Mouse (Mus musculus) induced T-regulatory cell, adult 2 months (primary cell): ENCODE measurements at regions not wholly inside any gene's neighbourhood (a gene's known extent, or its start where the extent isn't known, plus 50 kb on each side); places are given as distances from the start of the nearest gene placed in this dataset.

Experiments
- DNase-seq: peaks from one replicate; pipeline ENCODE4 v3.0.0-alpha.2; 2012; ENCODE audit warnings: low read depth

DNA sequence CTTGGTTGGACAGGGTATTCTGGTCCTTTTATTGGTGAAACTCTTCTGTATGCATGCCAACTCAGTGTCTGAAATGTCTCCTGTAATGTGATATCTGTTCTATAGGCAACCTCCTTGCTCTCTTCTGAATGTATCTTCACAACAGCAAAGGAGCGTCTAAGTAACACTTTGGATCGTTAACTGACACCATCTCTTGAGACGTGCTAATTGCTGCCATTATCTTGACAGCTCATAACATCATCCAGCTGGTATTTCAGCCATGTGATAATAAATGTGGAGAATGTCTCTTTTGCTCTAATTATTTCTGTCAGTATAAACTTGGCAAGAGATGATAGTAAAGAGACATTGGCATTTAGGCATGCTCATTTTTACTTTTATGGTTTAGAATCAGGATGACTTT lies 68.8 kb upstream of the Col8a1 start:
- DNase-seq: no peak

GRCm38 (mm10) chr16:57845416-57845815 lies 90.9 kb upstream of the Col8a1 start:
- no peak for DNase-seq

DNA sequence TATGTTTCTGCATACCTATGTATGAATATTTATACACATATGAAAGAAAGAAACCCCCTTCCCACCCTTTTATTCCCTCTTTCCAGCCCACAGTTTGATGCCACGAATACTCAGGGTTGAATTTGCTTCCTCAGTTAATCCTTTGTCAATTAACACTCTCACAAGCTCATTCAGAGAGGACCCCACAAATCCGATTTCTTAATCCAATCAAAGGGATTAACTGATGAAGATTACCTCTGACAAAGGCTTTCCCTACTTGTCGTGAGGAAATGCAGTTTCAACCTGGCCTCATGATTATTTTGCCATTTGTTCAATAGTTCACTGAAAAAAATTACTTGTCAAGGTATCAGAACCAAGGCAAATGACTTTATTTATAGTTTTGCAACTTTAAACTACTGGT lies 91.8 kb upstream of the Col8a1 start:
- DNase-seq: no peak

DNA sequence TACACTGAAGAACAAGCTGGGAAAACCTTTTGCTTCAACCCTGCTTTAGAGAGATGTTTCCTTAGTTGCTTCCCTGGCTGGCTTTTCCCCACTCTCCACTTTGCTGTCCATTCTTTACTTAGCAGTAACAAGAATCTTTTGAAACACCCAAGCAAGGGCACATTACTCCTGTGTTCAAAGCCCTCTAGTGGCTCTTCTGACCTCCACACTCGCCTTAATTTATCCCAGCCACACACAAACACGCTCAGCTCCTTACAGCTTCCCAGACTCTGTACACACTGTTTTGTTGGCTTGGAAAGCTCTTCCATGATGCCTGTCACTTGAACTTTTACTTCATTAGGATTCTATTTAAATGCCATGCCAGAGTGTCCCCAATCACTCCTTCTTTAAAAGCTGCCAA lies 97.3 kb upstream of the Col8a1 start:
- no peak for DNase-seq

DNA sequence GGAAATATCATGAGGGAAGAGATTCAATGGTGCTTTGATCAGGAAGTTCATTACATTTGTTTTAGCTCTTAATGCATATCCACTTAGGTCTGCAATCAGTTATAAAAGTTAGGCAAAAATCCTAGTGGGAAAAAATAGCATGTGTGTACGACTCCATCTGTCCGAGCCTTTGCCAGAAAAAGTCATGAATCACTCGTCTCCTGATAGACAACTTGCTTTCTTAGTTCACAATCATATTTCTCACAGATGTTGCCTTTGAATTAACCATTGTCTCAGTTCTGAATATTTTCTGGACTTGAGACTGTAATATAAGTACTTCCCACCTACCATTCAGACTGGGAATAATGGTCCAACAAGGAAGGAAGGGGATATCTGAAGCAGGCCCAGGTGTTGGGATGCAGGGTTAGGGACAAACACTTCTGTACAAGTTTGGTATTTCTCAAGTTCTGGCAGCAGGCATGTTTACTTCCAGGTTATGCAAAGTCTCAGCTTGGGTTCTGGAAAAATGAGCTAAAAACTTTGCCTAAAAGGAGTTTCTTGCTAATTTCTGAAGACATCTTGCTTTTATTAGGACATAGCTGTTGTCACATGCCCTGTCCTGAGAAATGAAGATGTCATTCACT lies 98.4 kb upstream of the Col8a1 start:
- DNase-seq: no peak

DNA sequence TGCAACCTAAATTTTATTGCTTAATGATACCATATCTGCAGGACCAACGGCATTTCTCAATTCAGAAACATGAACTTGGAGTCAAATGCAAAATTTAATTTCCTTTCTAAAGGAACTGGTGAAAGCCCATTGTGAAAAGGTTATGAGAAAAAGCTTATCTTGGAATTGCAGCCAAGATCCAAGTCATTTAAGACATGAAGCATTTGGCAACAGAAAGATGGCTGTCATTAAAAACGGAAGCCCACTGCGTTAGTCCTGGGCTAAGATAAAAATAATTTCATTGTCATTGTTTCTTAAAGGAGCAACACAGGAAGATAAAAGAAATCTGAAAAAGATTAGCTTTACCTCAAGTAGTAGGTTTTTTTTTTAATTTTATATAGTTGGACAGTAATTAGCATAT lies 99.2 kb upstream of the Col8a1 start:
- no peak for DNase-seq

- DNase-seq: no peak
Measured at GRCm38 (mm10) chr16:57857071-57857470, 102.5 kb upstream of the Col8a1 start.

DNA sequence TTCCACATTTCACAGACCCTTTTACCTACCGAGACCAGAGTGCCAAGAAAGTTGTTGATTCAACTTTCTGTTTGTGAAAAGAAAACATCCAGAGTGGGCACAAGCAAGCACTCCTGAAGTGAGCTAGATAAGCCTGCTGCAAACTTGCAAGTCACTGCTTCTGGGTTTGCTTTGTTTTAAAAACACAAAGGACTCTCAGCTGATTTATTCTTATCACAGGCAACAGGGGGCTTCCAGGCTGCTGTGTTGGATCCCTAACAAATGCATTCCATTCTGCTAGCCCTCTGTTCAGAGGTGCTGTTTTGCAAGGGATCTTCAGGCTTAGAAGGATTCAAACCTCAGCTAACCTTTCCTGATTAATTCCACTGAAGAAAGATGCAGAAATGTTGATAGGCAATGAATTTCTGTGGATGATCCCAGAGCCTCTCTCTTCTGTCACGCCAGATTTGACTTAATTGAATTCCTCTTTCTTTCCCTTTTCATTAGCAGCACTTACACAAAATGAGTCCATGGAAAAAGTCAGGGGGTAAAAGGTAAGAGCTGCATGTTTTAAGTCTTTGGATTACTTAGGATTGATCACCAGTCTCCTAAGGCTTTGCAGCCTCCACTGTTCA lies 103.7 kb upstream of the Col8a1 start:
- no peak for DNase-seq

DNA sequence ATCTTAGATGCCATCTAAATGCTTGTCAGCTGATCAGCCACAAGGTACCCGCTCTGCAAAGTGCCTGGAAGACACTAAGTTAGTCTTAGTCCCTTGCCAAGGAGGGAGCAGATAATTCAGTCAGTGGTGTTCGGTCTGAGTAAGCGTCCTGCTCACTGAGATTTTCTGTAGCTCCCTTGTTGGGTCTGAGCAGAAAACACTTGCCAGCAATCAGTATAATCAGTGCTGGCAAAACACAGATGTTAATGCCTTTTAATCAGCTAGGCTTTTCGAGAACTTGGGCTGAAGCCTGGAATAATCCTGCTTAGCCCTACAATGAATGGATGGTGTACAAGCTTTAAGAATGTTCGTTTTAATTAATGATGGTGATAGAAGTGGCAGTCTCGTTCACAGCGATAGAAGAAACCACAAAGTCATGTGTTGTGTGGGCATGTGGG lies 104.2 kb upstream of the Col8a1 start:
- DNase-seq: no peak

GRCm38 (mm10) chr16:57863206-57863860 lies 108.8 kb upstream of the Col8a1 start:
- DNase-seq: no peak

DNA sequence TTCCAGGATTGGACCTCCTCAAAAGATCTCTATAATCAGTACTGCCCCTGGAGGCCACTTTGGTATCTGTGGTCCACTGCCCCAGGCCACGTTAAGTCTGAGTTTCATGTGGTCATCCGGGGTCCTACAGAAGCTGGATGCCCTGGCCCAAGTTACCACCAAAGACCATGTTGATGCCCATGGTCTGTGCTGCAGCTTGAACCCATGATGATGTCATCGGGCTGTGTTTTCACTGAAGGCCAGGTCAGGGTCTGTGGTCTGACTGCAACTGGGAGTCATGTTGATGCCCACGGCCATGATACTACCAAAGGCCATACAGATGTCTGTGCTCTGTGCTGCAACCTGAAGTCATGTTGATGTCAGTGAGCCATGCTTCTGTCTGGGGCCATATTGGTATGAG lies 122.3 kb upstream of the Col8a1 start:
- DNase-seq: no peak

DNA sequence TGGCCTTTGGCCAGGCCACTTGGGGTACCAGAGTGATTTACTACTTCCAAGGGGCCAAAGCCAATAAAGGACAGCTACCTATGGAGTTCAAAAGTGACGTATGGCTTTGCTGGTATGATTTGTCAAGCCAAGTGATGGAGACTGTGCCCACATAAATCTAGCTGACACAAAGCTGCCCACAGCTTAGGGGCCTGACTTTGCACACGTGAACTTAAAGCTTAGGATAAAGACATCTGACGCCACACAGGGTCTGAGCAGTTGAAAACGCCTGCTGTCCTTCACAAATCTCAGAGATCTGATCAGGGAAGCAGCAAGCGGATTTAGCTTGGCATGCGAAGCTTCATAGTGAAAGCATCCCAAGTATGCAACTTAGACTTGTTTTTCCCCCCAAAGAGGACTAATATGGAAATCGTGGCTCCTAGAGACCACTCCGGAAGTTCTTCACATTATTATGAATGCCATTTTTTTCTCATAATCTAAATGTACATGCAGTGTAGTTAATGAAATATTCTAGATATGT lies 127.1 kb upstream of the Col8a1 start:
- DNase-seq: no peak

DNA sequence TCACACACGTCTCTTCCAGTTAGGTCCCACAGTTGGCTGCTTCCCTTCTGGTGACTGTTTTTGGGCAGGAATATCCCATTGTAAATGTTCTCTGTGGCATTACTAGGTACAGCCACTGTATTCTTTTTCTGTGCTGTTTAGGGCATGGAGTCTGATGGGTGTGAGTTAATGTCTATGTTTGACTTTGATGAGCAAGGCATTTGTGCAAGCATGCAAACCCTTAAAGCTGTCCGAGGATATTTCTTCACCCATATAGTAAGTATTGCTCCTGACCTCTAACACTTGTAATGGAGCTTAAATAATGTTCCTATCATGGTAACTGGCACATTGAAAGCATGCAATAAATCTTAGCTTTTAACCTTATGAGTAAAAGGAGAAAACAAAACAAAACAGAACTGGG lies 133.6 kb upstream of the Col8a1 start:
- DNase-seq: no peak

GRCm38 (mm10) chr16:57888553-57888952 lies 134.0 kb upstream of the Col8a1 start:
- DNase-seq: no peak

DNA sequence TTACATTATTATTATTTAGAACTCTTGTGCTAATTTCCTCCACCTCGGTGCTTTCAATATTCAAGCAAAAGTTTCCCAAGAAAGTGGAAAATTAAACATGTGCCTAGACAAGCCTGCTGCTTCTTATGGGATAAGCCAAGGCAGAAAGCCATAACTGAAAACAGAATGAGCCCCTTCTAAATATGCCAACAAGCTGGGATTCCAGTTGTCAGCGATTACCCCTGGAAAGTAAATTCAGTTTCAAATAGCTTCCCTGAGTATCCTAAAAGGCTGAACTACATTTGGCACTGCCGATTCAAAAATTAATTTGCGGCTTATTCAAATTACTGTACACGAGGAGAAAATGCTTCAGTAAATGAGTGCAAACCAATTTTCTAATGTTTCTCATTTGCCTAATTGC lies 135.6 kb upstream of the Col8a1 start:
- no peak for DNase-seq

GRCm38 (mm10) chr16:57893111-57893510 lies 138.6 kb upstream of the Col8a1 start:
- no peak for DNase-seq

DNA sequence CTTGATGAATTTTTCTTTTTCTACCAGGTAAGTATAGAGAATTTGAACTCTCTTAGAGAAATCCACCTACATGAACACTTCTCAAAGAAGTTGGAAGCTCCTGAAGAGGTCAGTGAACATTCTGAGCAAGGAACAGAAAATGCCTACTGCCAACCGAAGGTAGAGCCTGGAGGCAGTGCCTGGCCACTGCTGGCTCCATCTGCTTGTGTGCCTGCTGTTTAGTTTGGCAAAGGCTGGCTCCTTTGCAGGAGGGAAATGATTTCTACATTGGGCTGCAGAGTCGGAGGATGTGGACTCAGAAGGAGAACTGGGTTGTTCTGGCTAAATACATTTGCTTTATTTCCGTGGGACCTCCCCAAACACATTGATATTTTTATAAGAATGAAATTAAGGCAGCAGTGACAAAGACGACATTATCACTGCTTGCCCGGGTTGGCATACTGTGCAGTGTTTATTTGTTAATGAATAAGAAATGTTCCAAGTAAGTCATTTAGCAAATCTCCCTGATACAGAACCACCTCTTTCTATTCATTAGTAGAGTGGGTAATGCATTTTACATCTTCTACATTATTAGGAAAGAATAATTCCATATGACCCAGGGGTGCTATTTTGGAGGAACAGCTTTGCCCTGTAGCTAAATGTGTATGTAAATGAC lies 139.3 kb upstream of the Col8a1 start:
- no peak for DNase-seq

GRCm38 (mm10) chr16:57901006-57901405 lies 146.5 kb upstream of the Col8a1 start:
- DNase-seq: no peak

DNA sequence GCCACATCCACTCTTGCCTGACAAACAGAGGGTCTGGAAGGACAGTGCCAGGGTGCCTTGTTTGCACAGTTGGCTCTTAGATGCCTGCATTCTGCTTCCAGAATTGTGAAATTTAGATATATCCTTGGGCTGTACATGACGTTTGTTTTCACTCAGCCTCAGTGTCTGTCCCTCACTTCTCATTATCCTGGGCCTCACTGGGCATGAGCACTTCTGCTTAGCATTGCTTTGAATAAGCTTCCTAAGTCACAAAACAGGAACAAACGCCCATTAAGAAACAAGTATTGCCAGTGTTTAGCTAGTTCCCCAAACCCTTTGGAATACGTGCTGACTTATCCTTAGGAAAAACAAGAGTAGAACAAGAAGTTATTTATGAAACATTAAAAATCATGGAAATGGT lies 148.0 kb upstream of the Col8a1 start:
- no peak for DNase-seq

DNA sequence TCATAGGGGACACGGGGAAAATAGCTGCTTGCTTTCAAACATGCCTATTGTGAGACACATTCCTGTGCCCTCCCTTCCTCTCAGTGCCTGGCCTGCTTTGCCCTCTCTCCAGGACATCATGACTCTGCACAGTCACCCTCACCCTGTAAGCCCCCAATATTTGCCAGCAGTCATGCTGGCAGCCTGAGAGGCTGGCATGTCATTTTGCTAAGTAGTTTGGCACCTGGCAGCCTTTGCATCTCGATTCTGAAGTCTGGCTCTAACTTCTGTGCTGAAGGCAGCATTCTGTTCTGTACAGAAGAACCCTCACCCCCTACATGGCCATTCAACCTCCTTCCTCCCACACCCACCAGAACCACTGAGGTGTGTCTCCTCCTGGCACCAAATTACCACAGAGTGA lies 157.5 kb upstream of the Col8a1 start:
- no peak for DNase-seq

DNA sequence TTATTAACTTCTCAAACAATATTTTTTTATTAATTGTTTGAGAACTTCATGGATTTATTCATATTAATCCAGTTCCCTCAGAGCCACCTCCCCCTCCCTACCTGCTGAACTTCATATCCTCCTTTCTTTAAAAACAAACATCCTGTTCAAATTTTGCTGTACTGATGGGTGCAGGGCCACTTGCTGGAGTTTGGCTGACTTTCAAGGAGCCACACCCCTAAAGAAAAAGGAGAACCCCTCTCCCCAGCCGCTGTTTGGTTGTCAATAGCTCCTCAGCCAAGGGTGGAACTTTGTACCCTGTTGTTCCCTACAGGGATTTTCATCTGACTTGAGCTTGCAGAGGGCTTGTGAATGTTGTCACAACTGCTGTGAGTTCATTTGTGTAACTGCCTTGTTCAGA lies 160.0 kb upstream of the Col8a1 start:
- no peak for DNase-seq

GRCm38 (mm10) chr16:57915451-57915850 lies 160.9 kb upstream of the Col8a1 start:
- no peak for DNase-seq
